Mouse (Mus musculus): ENCODE measurements around the gene Micall1. TPM values are rescaled to one million over a fixed set of nuclear protein-coding genes. Genes with fewer than 3 reads are reported as not detected.
A peak's percentile ranks its signal among the peaks of the same experiment; 100 is the strongest.

The Micall1 gene
- total RNA-seq (2014; rRNA removed) (23.8 and 29.1 TPM in 2 replicates), polyA plus RNA-seq (2015; fragmentation: Nextera tagmentation; extraction: Ambion mirVana) (7.2 and 8.0 TPM in 2 replicates)

DNA sequence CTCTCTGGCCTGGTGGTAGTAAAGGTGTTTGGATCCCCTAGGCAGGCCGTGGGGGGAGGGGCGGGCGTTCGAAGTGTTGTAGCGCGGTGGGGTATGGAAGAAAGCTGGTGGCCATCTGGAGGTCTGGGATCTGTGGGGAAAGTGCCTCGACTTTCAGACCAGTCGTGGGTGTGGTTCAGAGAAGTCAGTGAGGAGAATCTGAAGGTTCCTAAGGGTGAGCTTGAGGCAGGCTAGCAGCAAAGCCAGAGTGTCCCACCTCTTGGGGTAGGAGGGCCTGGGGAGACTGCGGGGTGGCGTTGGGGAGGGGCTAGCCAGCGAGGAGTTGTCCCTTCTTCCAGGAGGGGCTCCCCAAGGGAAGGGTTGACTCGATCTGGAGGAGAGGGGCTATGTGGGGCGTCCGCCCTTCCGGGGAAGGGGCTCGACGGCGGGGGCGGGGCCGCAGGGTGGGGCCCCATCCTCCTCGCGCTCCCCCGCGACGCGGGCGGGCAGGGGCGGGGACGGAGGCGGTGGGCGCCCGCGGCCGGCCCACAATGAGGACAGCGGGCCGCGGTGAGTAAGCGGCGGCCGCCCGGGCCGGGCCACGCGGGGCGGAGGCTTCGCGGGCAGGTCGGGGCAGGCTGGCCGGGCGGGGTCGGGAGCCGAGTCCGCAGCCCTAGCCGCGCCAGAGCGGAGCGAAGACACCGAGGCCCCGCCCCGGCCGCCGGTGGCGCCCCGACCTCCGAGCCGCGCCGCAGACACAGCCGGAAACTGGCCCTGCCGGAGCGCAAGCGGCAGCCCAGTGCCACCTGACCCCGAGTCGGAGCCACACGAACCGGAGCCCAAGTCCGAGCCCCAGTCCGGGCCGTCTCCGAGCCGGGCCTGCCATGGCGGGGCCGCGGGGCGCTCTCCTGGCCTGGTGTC, at the start of gene Micall1:
Gene Micall1, plus strand, starts transcription at position 478 of the 900 bp plus-strand sequence.
- Histone ChIP-seq H3K4me3 (ENCODE audit: low read depth, low read length) (peak within 1 kb of the TSS; percentile 86), H3K4me1 (ENCODE audit: insufficient read depth) (peaks cover 22% of the 10 kb centered on the region; the same call in 1 of the 2 replicates), H3K27ac (ENCODE audit: low read depth, low read length) (peak within 1 kb of the TSS; percentile 69), H3K36me3 (ENCODE audit: insufficient read depth) (no peaks in the 10 kb centered on the region), H3K9ac (peak within 1 kb of the TSS; percentile 91), H3K4me2 (ENCODE audit: low read depth) (peak within 1 kb of the TSS; percentile 98), H3K9me3 (ENCODE audit: low read length) (no peaks in the 10 kb centered on the region), H3K27me3 (ENCODE audit: insufficient read depth, low read length) (no peaks in the 10 kb centered on the region)
- no peak for TF ChIP-seq CTCF (IDR thresholded peaks at IDR 0.05; ENCODE audit: low read depth)
- peak; percentile 70 for ATAC-seq
- peak; percentile 38 for DNase-seq
- WGBS: under 1% methylated on average over 81 of the region's 85 CpGs

DNA sequence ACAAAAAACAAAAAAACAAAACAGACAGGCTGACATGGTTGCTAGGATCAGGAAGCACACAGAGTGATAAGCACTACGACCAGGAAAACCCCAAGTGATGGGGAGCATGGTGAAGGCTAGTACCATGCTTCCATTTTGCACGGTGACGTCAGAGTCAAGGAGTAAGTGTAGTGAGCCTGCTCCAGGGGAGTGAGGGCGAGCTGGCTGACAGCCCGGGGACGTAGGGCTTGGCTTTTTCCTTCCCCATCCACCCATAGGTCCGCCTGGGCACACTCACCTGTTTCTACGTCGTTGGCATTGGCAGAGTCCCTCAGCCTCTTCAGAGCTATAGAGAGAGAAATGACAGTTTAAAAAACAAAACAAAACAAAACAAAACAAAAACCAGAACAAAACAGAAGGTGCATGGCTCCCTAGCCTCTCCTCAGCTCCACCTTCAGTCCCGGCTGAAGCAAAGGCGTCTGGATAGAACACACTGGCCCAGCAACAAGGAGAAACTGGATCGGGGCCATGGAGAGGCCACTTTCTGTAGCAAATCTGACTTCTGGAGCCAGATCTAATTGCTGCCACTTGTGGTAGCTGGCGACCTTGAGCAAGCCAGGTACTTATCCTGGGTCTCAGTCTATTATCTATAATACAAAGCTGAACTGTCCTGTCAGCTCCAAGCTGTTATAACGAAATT, 47.7 kb upstream of the Micall1 start:
- peaks cover 47% of the 10 kb centered on the region for H3K36me3 ChIP-seq (ENCODE audit: insufficient read depth)
- no peak overlapping the region for H3K27ac ChIP-seq (ENCODE audit: low read depth, low read length)
- 73% methylated on average over 14 of the region's 14 CpGs for WGBS
- no peak overlapping the region for H3K4me2 ChIP-seq (ENCODE audit: low read depth)
- H3K27me3 ChIP-seq (ENCODE audit: insufficient read depth, low read length): no peaks in the 10 kb centered on the region
- H3K4me1 ChIP-seq (ENCODE audit: insufficient read depth): no peaks in the 10 kb centered on the region; the same call in 1 of the 2 replicates
- no peak overlapping the region for H3K9ac ChIP-seq
- H3K9me3 ChIP-seq (ENCODE audit: low read length): no peaks in the 10 kb centered on the region
- H3K4me3 ChIP-seq (ENCODE audit: low read depth, low read length): no peak overlapping the region
- TF ChIP-seq CTCF (IDR thresholded peaks at IDR 0.05; ENCODE audit: low read depth): no peak
- DNase-seq: no peak
- ATAC-seq: no peak

DNA sequence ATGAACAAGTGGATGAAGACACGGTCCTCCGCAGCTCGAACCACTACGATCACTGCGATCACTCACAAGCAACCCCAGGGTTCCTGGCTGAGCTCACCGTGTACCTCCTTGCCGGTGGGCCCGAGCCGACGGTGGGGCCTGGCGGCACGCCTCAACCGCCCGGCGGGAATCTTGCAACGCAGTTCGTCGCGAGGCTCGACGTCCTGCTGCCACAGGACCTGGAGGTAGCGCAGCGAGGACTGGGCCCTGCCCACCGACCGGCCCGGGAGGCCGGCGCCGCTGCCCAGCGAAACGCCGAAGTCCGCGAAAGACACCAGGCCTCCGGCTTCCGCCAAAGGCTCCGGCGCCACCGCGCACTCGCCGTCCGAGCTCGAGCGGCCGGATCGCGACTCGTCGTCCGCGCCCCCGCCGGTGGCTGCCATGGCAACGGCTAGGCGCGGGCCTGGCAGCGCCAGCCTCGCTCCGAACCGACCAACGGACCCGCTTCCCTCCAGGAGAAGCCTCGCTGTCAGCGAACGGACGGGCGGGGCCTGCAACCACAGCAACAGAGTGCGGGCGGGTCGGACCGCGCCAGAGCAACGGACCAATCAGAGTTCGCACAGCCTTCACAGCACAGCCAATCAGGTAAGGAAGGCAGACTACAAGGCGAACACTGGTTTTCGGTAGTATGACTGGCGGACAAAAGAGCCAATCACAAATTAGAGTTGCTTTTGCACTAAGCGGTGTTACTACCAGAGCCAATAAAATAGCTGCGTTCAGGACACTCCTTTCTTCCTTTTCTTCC, 46.1 kb upstream of the Micall1 start, which contains the start of gene Ankrd54:
Gene Ankrd54, minus strand, starts transcription at position 518 of the 784 bp plus-strand sequence.
- TF ChIP-seq CTCF (IDR thresholded peaks at IDR 0.05; ENCODE audit: low read depth): no peak
- H3K4me2 ChIP-seq (ENCODE audit: low read depth): peak within 1 kb of the TSS; percentile 65
- peak within 1 kb of the TSS; percentile 81 for H3K4me3 ChIP-seq (ENCODE audit: low read depth, low read length)
- H3K27ac ChIP-seq (ENCODE audit: low read depth, low read length): peak within 1 kb of the TSS; percentile 74
- peaks cover 33% of the 10 kb centered on the region for H3K36me3 ChIP-seq (ENCODE audit: insufficient read depth)
- H3K27me3 ChIP-seq (ENCODE audit: insufficient read depth, low read length): no peaks in the 10 kb centered on the region
- peak; percentile 100 for ATAC-seq
- H3K9ac ChIP-seq: peak within 1 kb of the TSS; percentile 78
- no peaks in the 10 kb centered on the region; the same call in 1 of the 2 replicates for H3K4me1 ChIP-seq (ENCODE audit: insufficient read depth)
- H3K9me3 ChIP-seq (ENCODE audit: low read length): no peaks in the 10 kb centered on the region
- 2% methylated on average over 78 of the region's 80 CpGs for WGBS
- DNase-seq: peak; percentile 99

DNA sequence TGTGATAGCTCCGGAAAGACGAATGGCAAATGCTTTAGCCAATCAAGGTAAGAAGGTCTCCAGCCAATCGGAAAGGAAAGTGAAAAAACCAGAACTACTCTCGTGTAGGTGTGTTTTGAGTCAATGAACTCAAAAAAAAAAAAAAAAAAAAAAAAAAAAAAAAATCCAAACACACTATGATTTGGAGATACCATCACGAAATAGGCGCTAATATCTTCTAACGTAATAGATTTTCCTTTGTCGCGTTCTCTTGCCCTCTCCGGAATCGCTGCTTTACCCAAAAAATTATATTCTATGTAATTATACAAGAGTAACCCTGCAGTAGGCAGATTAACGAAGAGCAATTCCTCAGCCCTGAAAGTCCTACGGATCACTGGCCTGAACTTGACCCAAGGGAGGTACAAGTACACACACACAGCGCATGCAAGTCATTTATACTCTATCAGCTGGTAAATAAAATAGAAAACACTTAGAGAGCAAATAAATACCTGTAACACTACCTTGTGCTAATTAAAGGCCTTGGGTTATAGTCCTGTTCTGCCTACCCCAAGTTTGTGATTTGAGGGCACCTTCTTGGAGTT, 45.4 kb upstream of the Micall1 start:
- peaks cover 27% of the 10 kb centered on the region for H3K36me3 ChIP-seq (ENCODE audit: insufficient read depth)
- H3K27ac ChIP-seq (ENCODE audit: low read depth, low read length): no peak overlapping the region
- peak overlapping the region; percentile 21 for H3K4me3 ChIP-seq (ENCODE audit: low read depth, low read length)
- H3K9me3 ChIP-seq (ENCODE audit: low read length): no peaks in the 10 kb centered on the region
- H3K27me3 ChIP-seq (ENCODE audit: insufficient read depth, low read length): no peaks in the 10 kb centered on the region
- ATAC-seq (no peak), DNase-seq (no peak)
- 8% methylated on average over 14 of the region's 14 CpGs for WGBS
- H3K9ac ChIP-seq: no peak overlapping the region
- peak overlapping the region; percentile 48 for H3K4me2 ChIP-seq (ENCODE audit: low read depth)
- H3K4me1 ChIP-seq (ENCODE audit: insufficient read depth): no peaks in the 10 kb centered on the region; the same call in 1 of the 2 replicates
- no peak for TF ChIP-seq CTCF (IDR thresholded peaks at IDR 0.05; ENCODE audit: low read depth)

DNA sequence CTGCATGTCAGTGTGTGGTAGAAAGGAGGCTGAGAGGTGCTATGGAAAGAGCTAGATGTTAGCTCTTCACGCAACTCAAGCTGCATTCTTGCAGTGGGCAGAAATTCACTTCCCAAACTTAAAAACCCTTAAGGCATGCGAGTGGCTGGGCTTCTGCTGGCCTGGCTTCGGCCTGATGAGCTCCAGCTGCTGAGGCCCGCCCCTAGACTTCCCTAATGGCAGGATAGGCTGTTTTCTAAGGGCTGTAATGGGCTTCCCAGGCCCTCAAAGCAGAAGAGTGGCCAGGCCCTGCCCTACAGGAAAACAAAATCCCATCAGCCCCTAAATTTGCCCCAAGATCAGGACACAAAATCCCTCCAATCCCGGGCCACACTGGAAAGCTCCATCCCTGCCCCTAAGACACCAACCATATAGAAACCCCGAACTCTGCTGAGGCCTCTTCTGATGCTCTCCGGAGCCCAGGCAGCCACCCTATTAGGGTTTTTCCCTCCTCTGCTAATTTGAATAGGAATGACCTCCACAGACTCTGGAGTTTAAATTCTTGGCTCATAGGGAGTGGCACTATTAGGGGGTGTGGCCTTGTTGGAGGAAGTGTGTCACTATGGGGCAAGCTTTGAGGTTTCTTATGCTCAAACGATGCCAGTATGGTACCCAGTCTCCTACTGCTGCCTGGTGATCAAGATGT, 43.5 kb upstream of the Micall1 start:
- H3K9me3 ChIP-seq (ENCODE audit: low read length): no peaks in the 10 kb centered on the region
- no peak overlapping the region for H3K4me2 ChIP-seq (ENCODE audit: low read depth)
- no peaks in the 10 kb centered on the region for H3K27me3 ChIP-seq (ENCODE audit: insufficient read depth, low read length)
- peaks cover 7% of the 10 kb centered on the region; the same call in 1 of the 2 replicates for H3K36me3 ChIP-seq (ENCODE audit: insufficient read depth)
- no peaks in the 10 kb centered on the region; the same call in 1 of the 2 replicates for H3K4me1 ChIP-seq (ENCODE audit: insufficient read depth)
- no peak for TF ChIP-seq CTCF (IDR thresholded peaks at IDR 0.05; ENCODE audit: low read depth)
- H3K9ac ChIP-seq: no peak overlapping the region
- DNase-seq (no peak), ATAC-seq (no peak)
- no peak overlapping the region for H3K27ac ChIP-seq (ENCODE audit: low read depth, low read length)
- WGBS: 72% methylated on average over 8 of the region's 8 CpGs
- H3K4me3 ChIP-seq (ENCODE audit: low read depth, low read length): no peak overlapping the region

Data from forebrain, postnatal 0 days (tissue).